Mouse (Mus musculus) kidney, postnatal 14 days (tissue): ENCODE measurements around the gene Grm4.

ENCODE experiments used
- DNase-seq: peaks from one replicate; pipeline ENCODE4 v3.0.0; 2022; ENCODE audit warnings: mixed read lengths

The Grm4 gene

GRCm38 (mm10) chr17:27434066-27434465, 87.1 kb downstream of the Grm4 start:
- DNase-seq, result no peak

GRCm38 (mm10) chr17:27433179-27433680, 88.0 kb downstream of the Grm4 start:
- DNase-seq, result no peak

GRCm38 (mm10) chr17:27432145-27432650, 89.0 kb downstream of the Grm4 start:
- DNase-seq, result no peak

- no peak for DNase-seq
Measured at GRCm38 (mm10) chr17:27431049-27431839, 90.0 kb downstream of the Grm4 start.

- DNase-seq, result no peak
Measured at GRCm38 (mm10) chr17:27429757-27430156, 91.4 kb downstream of the Grm4 start.

- DNase-seq, result no peak
Measured at GRCm38 (mm10) chr17:27425016-27425415, 96.2 kb downstream of the Grm4 start.

- no peak for DNase-seq
Measured at GRCm38 (mm10) chr17:27424356-27424755, 96.8 kb downstream of the Grm4 start.

GRCm38 (mm10) chr17:27422726-27423381, 98.3 kb downstream of the Grm4 start:
- no peak for DNase-seq

GRCm38 (mm10) chr17:27422371-27422725, 98.9 kb downstream of the Grm4 start:
- DNase-seq, result no peak

GRCm38 (mm10) chr17:27421837-27422236, 99.4 kb downstream of the Grm4 start:
- no peak for DNase-seq

GRCm38 (mm10) chr17:27409006-27409405, 112.2 kb downstream of the Grm4 start:
- no peak for DNase-seq

GRCm38 (mm10) chr17:27408531-27408930, 112.7 kb downstream of the Grm4 start:
- DNase-seq, result no peak

- DNase-seq, result no peak
Measured at GRCm38 (mm10) chr17:27406956-27407355, 114.2 kb downstream of the Grm4 start.

- no peak for DNase-seq
Measured at GRCm38 (mm10) chr17:27405376-27406024, 115.7 kb downstream of the Grm4 start.

- no peak for DNase-seq
Measured at GRCm38 (mm10) chr17:27401200-27401599, 120.0 kb downstream of the Grm4 start.

GRCm38 (mm10) chr17:27393931-27394330, 127.3 kb downstream of the Grm4 start:
- no peak for DNase-seq

- no peak for DNase-seq
Measured at GRCm38 (mm10) chr17:27393432-27393831, 127.8 kb downstream of the Grm4 start.

- no peak for DNase-seq
Measured at GRCm38 (mm10) chr17:27392918-27393317, 128.3 kb downstream of the Grm4 start.

GRCm38 (mm10) chr17:27390019-27390418, 131.2 kb downstream of the Grm4 start:
- DNase-seq, result no peak

- no peak for DNase-seq
Measured at GRCm38 (mm10) chr17:27389221-27390000, 131.8 kb downstream of the Grm4 start.

GRCm38 (mm10) chr17:27386438-27386837, 134.8 kb downstream of the Grm4 start:
- peak; percentile 27 for DNase-seq

GRCm38 (mm10) chr17:27385513-27386261, 135.5 kb downstream of the Grm4 start:
- DNase-seq, result no peak
